Mouse (Mus musculus): ENCODE measurements around the gene Hmga2. TPM values are rescaled to one million over a fixed set of nuclear protein-coding genes. Genes with fewer than 3 reads are reported as not detected.

The Hmga2 gene
- 0.68 and 0.74 TPM in 2 replicates for polyA plus RNA-seq (2012; rRNA removed; ENCODE audit: low replicate concordance)

DNA sequence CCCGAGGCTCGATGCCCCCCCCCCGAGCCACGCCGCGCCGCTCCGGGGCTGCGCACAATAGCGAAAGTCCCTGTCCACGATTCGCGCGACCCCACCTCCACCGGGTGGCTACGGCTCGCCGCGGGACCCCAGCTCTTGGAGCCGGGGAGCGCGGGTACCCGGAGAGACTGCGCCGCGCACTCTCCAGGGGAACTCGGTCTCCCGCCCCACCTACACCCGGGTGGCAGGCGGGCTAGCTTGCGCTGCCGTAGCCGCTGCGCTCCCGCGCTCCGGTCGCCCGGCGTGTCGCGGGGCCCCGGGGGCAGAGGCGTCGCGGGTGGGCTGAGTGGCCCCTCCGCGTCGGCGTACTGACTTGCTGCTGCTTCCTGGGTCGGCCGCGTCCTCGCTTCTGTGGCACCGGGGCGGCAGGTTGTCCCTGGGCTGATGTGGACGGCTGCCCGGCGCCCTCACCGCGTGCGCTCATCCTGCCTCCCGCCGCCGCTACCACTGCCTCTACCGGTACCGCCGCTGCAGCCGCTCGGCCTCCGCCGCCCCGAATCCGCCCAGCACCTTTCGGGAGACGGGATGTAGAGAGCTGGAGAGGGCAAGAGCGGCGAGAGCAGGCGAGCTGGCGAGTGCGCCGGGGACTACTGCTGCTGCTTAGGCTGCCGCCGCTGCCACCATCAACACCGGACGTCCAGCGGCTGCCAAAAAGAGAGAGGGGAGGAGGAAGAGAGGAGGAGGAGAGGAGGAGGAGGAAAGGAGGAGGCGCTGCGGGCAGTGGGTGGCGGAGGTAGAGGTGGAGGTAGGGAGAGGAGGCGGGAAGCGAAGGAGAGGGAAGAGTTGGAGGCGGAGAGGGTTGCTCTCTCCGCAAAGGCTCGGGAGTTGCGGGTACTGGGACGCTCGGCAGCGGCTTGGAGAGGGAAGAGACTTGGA is at the start of gene Hmga2:
Gene Hmga2, minus strand, starts transcription at position 869 of the 915 bp plus-strand sequence.

Other genes with a start within 250 kb of the Hmga2 start
- gene Llph, start 249.4 kb downstream of the Hmga2 start, polyA plus RNA-seq (2012; rRNA removed; ENCODE audit: low replicate concordance): 0.74 and 0.98 TPM in 2 replicates

Data from duodenum, adult 2 months (tissue).